Mouse (Mus musculus) limb, embryonic 10.5 days (tissue): ENCODE measurements at regions not wholly inside any gene's neighbourhood (a gene's known extent, or its start where the extent isn't known, plus 50 kb on each side); places are given as distances from the start of the nearest gene placed in this dataset.

Source experiments
- DNase-seq: peaks from one replicate; pipeline ENCODE4 v3.0.0-alpha.2; 2017; ENCODE audit warnings: low spot score
- H3K27ac ChIP-seq: fragments of 300-500 bp; sonication (generic); 2 replicates; pipeline ENCODE4 v1.5.1; 2016; ENCODE audit warnings: mild to moderate bottlenecking
- H3K27me3 ChIP-seq: fragments of 300-500 bp; sonication (generic); 2 replicates; pipeline ENCODE4 v1.6.1; 2016; ENCODE audit warnings: low read depth, mild to moderate bottlenecking; ENCODE audit not compliant: poor library complexity, severe bottlenecking
- H3K36me3 ChIP-seq: fragments of 300-500 bp; sonication (generic); 2 replicates; pipeline ENCODE4 v1.6.1; 2016; ENCODE audit warnings: mild to moderate bottlenecking, moderate library complexity
- H3K4me1 ChIP-seq: fragments of 300-500 bp; sonication (generic); 2 replicates; pipeline ENCODE4 v1.6.1; 2016
- H3K4me3 ChIP-seq: fragments of 300-500 bp; sonication (generic); 2 replicates; pipeline ENCODE4 v1.5.1; 2016; ENCODE audit warnings: mild to moderate bottlenecking, moderate library complexity
- H3K9me3 ChIP-seq: fragments of 300-500 bp; sonication (generic); replicated peaks from 2 replicates; pipeline ENCODE4 v1.6.1; 2016; ENCODE audit warnings: mild to moderate bottlenecking
- WGBS: fragments of 180-500 bp; shearing (Covaris S2); methylation state at CpG from one replicate; pipeline ENCODE4 v1.1.7; 2016; 5-methylcytosine and 5-hydroxymethylcytosine counted together

- Histone ChIP-seq H3K27ac (no peak overlapping the region), H3K36me3 (no peaks in the 10 kb centered on the region), H3K9me3 (no peaks in the 10 kb centered on the region), H3K4me3 (no peak overlapping the region), H3K27me3 (no peaks in the 10 kb centered on the region), H3K4me1 (0 out of 2 replicates have a peak, but pooled peaks cover 3% of the 10 kb centered on the region)
- WGBS = 90% methylated on average over 7 of the region's 7 CpGs
- DNase-seq = no peak
These were observed 179.6 kb downstream of the Dact1 start for GRCm38 (mm10) chr12:71489295-71489694.

- Histone ChIP-seq H3K27me3 (no peaks in the 10 kb centered on the region), H3K27ac (no peak overlapping the region)
These were observed 185.2 kb downstream of the Dact1 start for GRCm38 (mm10) chr12:71494803-71495293.

GRCm38 (mm10) chr12:71498246-71499029 is 188.8 kb downstream of the Dact1 start:
- Histone ChIP-seq H3K27ac (no peak overlapping the region), H3K36me3 (no peaks in the 10 kb centered on the region), H3K4me1 (peaks cover 13% of the 10 kb centered on the region), H3K4me3 (no peak overlapping the region), H3K27me3 (no peaks in the 10 kb centered on the region), H3K9me3 (no peaks in the 10 kb centered on the region)
- no peak for DNase-seq
- 76% methylated on average over 14 of the region's 14 CpGs for WGBS

More at GRCm38 (mm10) chr12:71494803-71495293, 185.2 kb downstream of the Dact1 start:
- WGBS = 78% methylated on average over 10 of the region's 10 CpGs
- H3K4me3 ChIP-seq = no peak overlapping the region
- H3K4me1 ChIP-seq = no peaks in the 10 kb centered on the region
- no peaks in the 10 kb centered on the region for H3K9me3 ChIP-seq
- DNase-seq = no peak
- H3K36me3 ChIP-seq = no peaks in the 10 kb centered on the region

GRCm38 (mm10) chr12:71501299-71501810 is 191.7 kb downstream of the Dact1 start:
- Histone ChIP-seq H3K4me3 (no peak overlapping the region), H3K27ac (no peak overlapping the region), H3K9me3 (no peaks in the 10 kb centered on the region), H3K4me1 (peaks cover 25% of the 10 kb centered on the region), H3K27me3 (no peaks in the 10 kb centered on the region), H3K36me3 (no peaks in the 10 kb centered on the region)
- WGBS = 65% methylated on average over 7 of the region's 7 CpGs
- DNase-seq = no peak

- Histone ChIP-seq H3K27ac (no peak overlapping the region), H3K9me3 (no peaks in the 10 kb centered on the region), H3K4me3 (no peak overlapping the region), H3K4me1 (peaks cover 33% of the 10 kb centered on the region), H3K27me3 (no peaks in the 10 kb centered on the region), H3K36me3 (no peaks in the 10 kb centered on the region)
- no peak for DNase-seq
- WGBS = 39% methylated on average over 11 of the region's 11 CpGs
These were observed 193.6 kb downstream of the Dact1 start for GRCm38 (mm10) chr12:71503265-71503664.

- no peaks in the 10 kb centered on the region for H3K9me3 ChIP-seq
- DNase-seq = no peak
- H3K4me1 ChIP-seq = peaks cover 34% of the 10 kb centered on the region
- H3K27me3 ChIP-seq = no peaks in the 10 kb centered on the region
- WGBS = 38% methylated on average over 4 of the region's 4 CpGs
- H3K27ac ChIP-seq = no peak overlapping the region
- H3K4me3 ChIP-seq = no peak overlapping the region
- no peaks in the 10 kb centered on the region for H3K36me3 ChIP-seq
These were observed 196.5 kb downstream of the Dact1 start for GRCm38 (mm10) chr12:71506206-71506605.

GRCm38 (mm10) chr12:71506716-71507115 is 197.0 kb downstream of the Dact1 start:
- 76% methylated on average over 1 of the region's 1 CpGs for WGBS
- H3K4me3 ChIP-seq = no peak overlapping the region
- DNase-seq = no peak

GRCm38 (mm10) chr12:71512915-71513612 is 203.4 kb downstream of the Dact1 start:
- no peak for DNase-seq
- H3K4me3 ChIP-seq = no peak overlapping the region
- WGBS = 75% methylated on average over 7 of the region's 7 CpGs
- no peaks in the 10 kb centered on the region for H3K36me3 ChIP-seq
- no peak overlapping the region for H3K27ac ChIP-seq
- H3K9me3 ChIP-seq = no peaks in the 10 kb centered on the region
- H3K4me1 ChIP-seq = peaks cover 8% of the 10 kb centered on the region; the same call in 1 of the 2 replicates
- no peaks in the 10 kb centered on the region for H3K27me3 ChIP-seq

More at GRCm38 (mm10) chr12:71506716-71507115, 197.0 kb downstream of the Dact1 start:
- Histone ChIP-seq H3K9me3 (no peaks in the 10 kb centered on the region), H3K4me1 (peaks cover 32% of the 10 kb centered on the region), H3K27me3 (no peaks in the 10 kb centered on the region), H3K36me3 (no peaks in the 10 kb centered on the region), H3K27ac (no peak overlapping the region)

GRCm38 (mm10) chr12:71519520-71519919 is 209.8 kb downstream of the Dact1 start:
- Histone ChIP-seq H3K4me1 (0 out of 2 replicates have a peak, but pooled peaks cover 3% of the 10 kb centered on the region), H3K9me3 (no peaks in the 10 kb centered on the region), H3K27ac (no peak overlapping the region), H3K36me3 (no peaks in the 10 kb centered on the region), H3K4me3 (no peak overlapping the region), H3K27me3 (no peaks in the 10 kb centered on the region)
- WGBS = 66% methylated on average over 1 of the region's 1 CpGs
- no peak for DNase-seq

- DNase-seq = peak; percentile 10
- Histone ChIP-seq H3K4me3 (no peak overlapping the region), H3K27ac (no peak overlapping the region), H3K27me3 (no peaks in the 10 kb centered on the region), H3K4me1 (peaks cover 20% of the 10 kb centered on the region), H3K36me3 (no peaks in the 10 kb centered on the region), H3K9me3 (no peaks in the 10 kb centered on the region)
- 95% methylated on average over 3 of the region's 3 CpGs for WGBS
These were observed 212.3 kb downstream of the Dact1 start for GRCm38 (mm10) chr12:71521936-71522335.

GRCm38 (mm10) chr12:71522451-71522850 is 212.8 kb downstream of the Dact1 start:
- H3K27ac ChIP-seq = no peak overlapping the region
- no peaks in the 10 kb centered on the region for H3K9me3 ChIP-seq
- H3K4me3 ChIP-seq = no peak overlapping the region
- peaks cover 23% of the 10 kb centered on the region for H3K4me1 ChIP-seq
- no peaks in the 10 kb centered on the region for H3K27me3 ChIP-seq
- WGBS = 70% methylated on average over 5 of the region's 5 CpGs
- H3K36me3 ChIP-seq = no peaks in the 10 kb centered on the region
- peak; percentile 17 for DNase-seq

- H3K36me3 ChIP-seq = no peaks in the 10 kb centered on the region
- no peaks in the 10 kb centered on the region for H3K27me3 ChIP-seq
- H3K4me1 ChIP-seq = peaks cover 23% of the 10 kb centered on the region
- DNase-seq = peak; percentile 27
- WGBS = 13% methylated on average over 6 of the region's 6 CpGs
- H3K9me3 ChIP-seq = no peaks in the 10 kb centered on the region
- no peak overlapping the region for H3K4me3 ChIP-seq
- no peak overlapping the region for H3K27ac ChIP-seq
These were observed 214.5 kb downstream of the Dact1 start for GRCm38 (mm10) chr12:71524156-71524555.
